Mouse (Mus musculus) olfactory bulb, adult 2 months (tissue): ENCODE results near the gene Fam129c.

Source experiments
- CTCF ChIP-seq: fragments of 200-500 bp; IDR thresholded peaks from 2 replicates; pipeline ENCODE4 v1.5.1; 2012; ENCODE audit warnings: low read depth, mild to moderate bottlenecking, low read length, moderate library complexity; ENCODE audit not compliant: insufficient read depth
- POLR2A ChIP-seq: fragments of 200-500 bp; IDR thresholded peaks from 2 replicates; pipeline ENCODE4 v1.6.1; 2012; ENCODE audit warnings: mild to moderate bottlenecking, low read depth, low read length, moderate library complexity; ENCODE audit not compliant: insufficient read depth

- no peak for TF ChIP-seq POLR2A
- TF ChIP-seq CTCF: no peak
Measured at GRCm38 (mm10) chr8:71574426-71574825, 23.0 kb upstream of the Fam129c start.
